Mouse (Mus musculus): ENCODE results near the gene Rnf144b. TPM values are rescaled to one million over a fixed set of nuclear protein-coding genes. Genes with fewer than 3 reads are reported as not detected.

Gene Rnf144b
- total and polyA plus RNA-seq, 3 experiments = 8.0 to 31.0 (median 18.1) TPM

DNA sequence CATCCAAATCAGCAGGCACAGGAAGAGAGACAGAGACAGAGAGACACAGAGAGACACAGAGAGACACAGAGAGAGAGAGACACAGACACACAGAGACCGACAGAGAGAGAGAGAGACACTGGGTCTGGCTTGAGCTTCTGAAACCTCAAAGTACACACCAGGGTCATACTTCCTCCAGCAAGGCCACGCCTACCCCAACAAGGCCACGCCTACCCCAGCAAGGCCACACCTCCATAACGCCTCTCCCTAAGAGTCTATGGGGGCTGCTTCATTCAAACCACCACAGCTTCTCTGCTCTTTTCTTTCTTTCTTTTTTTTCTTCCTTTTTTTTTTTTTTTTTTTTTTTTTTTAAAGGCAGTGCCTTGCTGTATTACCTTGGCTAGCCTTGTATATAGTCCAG, 88.0 kb downstream of the Rnf144b start:
- Histone ChIP-seq H3K36me3 (ENCODE audit: control insufficient read depth, insufficient read depth, low read length) (peaks cover 9% of the 10 kb centered on the region), H3K79me2 (replicated peaks; ENCODE audit: control insufficient read depth, insufficient read depth, low read length) (peaks cover 2% of the 10 kb centered on the region; the same call in 1 of the 2 replicates), H3K9ac (ENCODE audit: low read depth, low read length) (no peak overlapping the region), H3K4me3 (no peak overlapping the region), H3K4me1 (ENCODE audit: control insufficient read depth, insufficient read depth, low read length) (peaks cover 7% of the 10 kb centered on the region), H3K27ac (no peak overlapping the region), H3K27me3 (ENCODE audit: control insufficient read depth, insufficient read depth, low read length) (no peaks in the 10 kb centered on the region)
- intact Hi-C loops (cut with DNase I) = no loop called here
- no peak for DNase-seq
- 84% methylated on average over 4 of the region's 4 CpGs for WGBS
- TF ChIP-seq POLR2A (IDR thresholded peaks at IDR 0.05; ENCODE audit: insufficient read depth, low read depth, low read length) = no peak
- no peak for TF ChIP-seq EP300 (IDR thresholded peaks at IDR 0.05; ENCODE audit: insufficient read depth, low read depth, low read length)
- no peak for TF ChIP-seq CTCF (IDR thresholded peaks at IDR 0.05)

DNA sequence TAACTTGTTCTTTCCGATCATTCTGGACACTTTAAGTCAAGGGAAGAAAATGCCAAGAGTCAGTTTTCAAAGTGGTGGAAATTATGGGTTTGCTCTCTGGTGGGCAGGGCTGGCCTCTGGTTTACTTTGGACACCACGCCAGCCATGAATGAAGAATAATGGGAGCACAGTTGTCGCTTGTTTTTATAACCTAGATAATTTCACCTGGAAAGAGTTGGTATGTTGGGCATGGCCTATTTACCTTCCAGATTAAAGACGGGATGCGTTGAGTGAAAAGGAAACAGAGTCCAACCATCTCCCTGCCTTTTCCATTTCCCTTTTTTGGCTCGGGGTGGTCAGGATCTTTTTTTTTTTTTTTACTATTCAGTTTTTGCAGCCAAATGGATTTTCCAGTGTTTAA, 88.5 kb downstream of the Rnf144b start:
- no peak for DNase-seq
- intact Hi-C loops (cut with DNase I) = no loop called here
- Histone ChIP-seq H3K4me1 (ENCODE audit: control insufficient read depth, insufficient read depth, low read length) (peaks cover 9% of the 10 kb centered on the region), H3K36me3 (ENCODE audit: control insufficient read depth, insufficient read depth, low read length) (peaks cover 9% of the 10 kb centered on the region), H3K4me3 (no peak overlapping the region), H3K79me2 (replicated peaks; ENCODE audit: control insufficient read depth, insufficient read depth, low read length) (peaks cover 2% of the 10 kb centered on the region; the same call in 1 of the 2 replicates), H3K27ac (no peak overlapping the region), H3K27me3 (ENCODE audit: control insufficient read depth, insufficient read depth, low read length) (no peaks in the 10 kb centered on the region), H3K9ac (ENCODE audit: low read depth, low read length) (no peak overlapping the region)
- WGBS = 64% methylated on average over 6 of the region's 6 CpGs
- TF ChIP-seq EP300 (IDR thresholded peaks at IDR 0.05; ENCODE audit: insufficient read depth, low read depth, low read length) = no peak
- no peak for TF ChIP-seq CTCF (IDR thresholded peaks at IDR 0.05)
- TF ChIP-seq POLR2A (IDR thresholded peaks at IDR 0.05; ENCODE audit: insufficient read depth, low read depth, low read length) = no peak

DNA sequence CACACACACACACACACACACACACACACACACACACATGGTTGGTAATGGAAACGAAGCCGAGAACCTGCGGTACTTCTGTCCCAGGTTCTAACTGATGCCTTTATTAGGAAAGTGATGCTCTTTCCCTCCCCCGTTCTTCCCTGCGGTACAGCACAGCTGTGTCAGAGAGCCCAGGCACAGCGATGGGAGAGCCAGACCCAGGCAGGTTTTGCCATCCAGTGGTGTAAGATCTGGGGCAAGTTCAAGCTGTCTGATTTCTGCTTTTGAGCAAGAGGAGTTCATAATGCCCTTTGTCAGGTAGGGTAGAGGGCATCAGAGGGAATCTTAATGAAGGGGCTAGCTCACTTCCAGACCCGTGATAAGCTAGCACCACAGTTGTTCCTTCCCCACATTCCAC, 89.1 kb downstream of the Rnf144b start:
- Histone ChIP-seq H3K4me3 (no peak overlapping the region), H3K27me3 (ENCODE audit: control insufficient read depth, insufficient read depth, low read length) (no peaks in the 10 kb centered on the region), H3K36me3 (ENCODE audit: control insufficient read depth, insufficient read depth, low read length) (peaks cover 11% of the 10 kb centered on the region), H3K79me2 (replicated peaks; ENCODE audit: control insufficient read depth, insufficient read depth, low read length) (peaks cover 2% of the 10 kb centered on the region; the same call in 1 of the 2 replicates), H3K27ac (no peak overlapping the region), H3K4me1 (ENCODE audit: control insufficient read depth, insufficient read depth, low read length) (peaks cover 12% of the 10 kb centered on the region), H3K9ac (ENCODE audit: low read depth, low read length) (no peak overlapping the region)
- TF ChIP-seq POLR2A (IDR thresholded peaks at IDR 0.05; ENCODE audit: insufficient read depth, low read depth, low read length) (no peak), CTCF (IDR thresholded peaks at IDR 0.05) (no peak), EP300 (IDR thresholded peaks at IDR 0.05; ENCODE audit: insufficient read depth, low read depth, low read length) (no peak)
- WGBS = 73% methylated on average over 7 of the region's 7 CpGs
- DNase-seq = no peak
- intact Hi-C loops (cut with DNase I) = no loop called here

DNA sequence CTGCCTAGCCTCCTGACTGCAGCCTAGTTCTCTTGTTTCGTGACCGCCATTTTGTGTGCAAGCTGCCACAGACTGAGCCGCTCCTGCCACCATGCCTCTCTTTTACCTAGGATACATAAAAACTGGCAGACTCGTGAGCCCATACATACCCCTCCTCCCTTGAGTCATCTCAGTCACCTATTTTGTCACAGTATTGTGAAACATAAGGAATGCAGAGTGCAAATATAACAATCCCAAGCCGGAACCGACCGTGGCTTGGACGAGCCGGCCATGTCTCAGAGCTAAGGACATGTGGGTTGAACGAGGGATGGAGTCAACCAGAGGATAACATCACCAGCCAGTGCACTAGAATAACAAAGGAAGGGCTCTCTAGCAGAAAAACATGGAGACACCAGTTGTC, 91.4 kb downstream of the Rnf144b start:
- no peak overlapping the region for H3K27ac ChIP-seq
- TF ChIP-seq CTCF (IDR thresholded peaks at IDR 0.05) (no peak), EP300 (IDR thresholded peaks at IDR 0.05; ENCODE audit: insufficient read depth, low read depth, low read length) (no peak), POLR2A (IDR thresholded peaks at IDR 0.05; ENCODE audit: insufficient read depth, low read depth, low read length) (no peak)
- H3K79me2 ChIP-seq (replicated peaks; ENCODE audit: control insufficient read depth, insufficient read depth, low read length) = peaks cover 2% of the 10 kb centered on the region; the same call in 1 of the 2 replicates
- H3K4me3 ChIP-seq = no peak overlapping the region
- peaks cover 13% of the 10 kb centered on the region for H3K4me1 ChIP-seq (ENCODE audit: control insufficient read depth, insufficient read depth, low read length)
- no peaks in the 10 kb centered on the region for H3K27me3 ChIP-seq (ENCODE audit: control insufficient read depth, insufficient read depth, low read length)
- no peak overlapping the region for H3K9ac ChIP-seq (ENCODE audit: low read depth, low read length)
- WGBS = 94% methylated on average over 10 of the region's 10 CpGs
- H3K36me3 ChIP-seq (ENCODE audit: control insufficient read depth, insufficient read depth, low read length) = peaks cover 11% of the 10 kb centered on the region
- intact Hi-C loops (cut with DNase I) = no loop called here
- DNase-seq = no peak

DNA sequence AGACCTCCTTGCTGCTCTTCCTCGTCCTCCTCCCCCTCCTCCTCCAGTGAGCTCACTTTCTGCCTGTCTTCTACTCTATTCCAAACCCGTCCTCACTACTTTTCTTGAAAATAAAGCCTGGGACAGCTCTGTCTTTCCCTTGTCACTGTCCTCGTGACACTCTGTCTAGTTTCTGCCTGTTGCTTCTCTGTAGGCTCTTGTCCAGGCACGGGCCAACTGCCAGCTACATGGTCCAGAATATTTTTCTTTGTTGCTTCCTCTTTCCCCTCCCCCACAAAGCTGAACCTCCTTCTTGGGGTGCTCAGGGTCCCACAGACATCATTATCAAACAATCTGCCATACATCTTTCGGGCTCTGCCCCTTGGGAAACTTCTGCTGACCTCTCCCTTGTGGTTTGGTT, 92.4 kb downstream of the Rnf144b start:
- H3K4me3 ChIP-seq = no peak overlapping the region
- H3K9ac ChIP-seq (ENCODE audit: low read depth, low read length) = no peak overlapping the region
- peaks cover 13% of the 10 kb centered on the region for H3K4me1 ChIP-seq (ENCODE audit: control insufficient read depth, insufficient read depth, low read length)
- peaks cover 2% of the 10 kb centered on the region; the same call in 1 of the 2 replicates for H3K79me2 ChIP-seq (replicated peaks; ENCODE audit: control insufficient read depth, insufficient read depth, low read length)
- intact Hi-C loops (cut with DNase I) = no loop called here
- peaks cover 11% of the 10 kb centered on the region for H3K36me3 ChIP-seq (ENCODE audit: control insufficient read depth, insufficient read depth, low read length)
- no peak for TF ChIP-seq POLR2A (IDR thresholded peaks at IDR 0.05; ENCODE audit: insufficient read depth, low read depth, low read length)
- TF ChIP-seq CTCF (IDR thresholded peaks at IDR 0.05) = no peak
- TF ChIP-seq EP300 (IDR thresholded peaks at IDR 0.05; ENCODE audit: insufficient read depth, low read depth, low read length) = no peak
- 21% methylated on average over 5 of the region's 5 CpGs for WGBS
- peak overlapping the region; percentile 41 for H3K27ac ChIP-seq
- H3K27me3 ChIP-seq (ENCODE audit: control insufficient read depth, insufficient read depth, low read length) = no peaks in the 10 kb centered on the region
- DNase-seq = peak; percentile 55 to 69

DNA sequence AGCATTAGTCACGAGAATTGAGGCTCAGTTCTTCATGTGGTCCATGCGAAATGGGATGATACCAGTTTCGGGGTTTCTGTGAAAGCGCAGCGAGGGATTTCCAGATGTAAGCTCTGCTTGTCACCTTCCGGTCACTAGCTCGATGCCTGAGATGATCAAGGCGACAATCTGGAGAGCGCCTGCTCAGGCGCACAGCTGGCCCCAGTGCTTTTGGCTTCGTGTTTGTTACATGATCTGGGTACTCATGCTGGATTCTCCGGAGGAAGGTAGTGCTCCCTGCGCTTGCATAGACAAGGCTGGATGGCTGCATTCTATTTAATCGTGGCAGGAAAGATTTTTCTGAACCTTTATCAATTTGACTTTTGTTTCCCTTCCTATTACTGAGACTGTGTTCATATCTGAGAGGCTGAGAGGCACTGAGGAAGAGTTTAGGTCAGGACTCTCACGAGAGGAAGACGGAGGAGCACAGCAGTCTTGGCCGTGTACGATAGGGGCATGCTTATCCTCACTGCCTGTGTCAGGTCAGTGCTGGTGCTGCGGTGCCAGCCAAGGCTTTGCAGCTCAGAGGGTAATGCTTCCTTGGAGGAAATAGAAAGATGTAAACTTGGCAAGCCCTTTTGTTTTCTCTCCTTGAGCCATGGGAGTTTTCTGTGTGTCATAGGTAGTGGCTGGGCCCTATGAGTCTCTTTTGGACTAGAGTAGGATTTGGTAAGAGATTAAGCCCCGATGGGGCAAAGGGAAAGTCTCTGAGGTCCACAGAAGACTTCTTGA, 93.5 kb downstream of the Rnf144b start:
- H3K4me1 ChIP-seq (ENCODE audit: control insufficient read depth, insufficient read depth, low read length) = peaks cover 13% of the 10 kb centered on the region
- intact Hi-C loops (cut with DNase I) = no loop called here
- H3K9ac ChIP-seq (ENCODE audit: low read depth, low read length) = no peak overlapping the region
- DNase-seq = no peak
- WGBS = 53% methylated on average over 20 of the region's 20 CpGs
- H3K79me2 ChIP-seq (replicated peaks; ENCODE audit: control insufficient read depth, insufficient read depth, low read length) = peaks cover 2% of the 10 kb centered on the region; the same call in 1 of the 2 replicates
- no peak overlapping the region for H3K4me3 ChIP-seq
- no peaks in the 10 kb centered on the region for H3K27me3 ChIP-seq (ENCODE audit: control insufficient read depth, insufficient read depth, low read length)
- H3K27ac ChIP-seq = peak overlapping the region; percentile 58
- no peak for TF ChIP-seq EP300 (IDR thresholded peaks at IDR 0.05; ENCODE audit: insufficient read depth, low read depth, low read length)
- no peak for TF ChIP-seq CTCF (IDR thresholded peaks at IDR 0.05)
- no peak for TF ChIP-seq POLR2A (IDR thresholded peaks at IDR 0.05; ENCODE audit: insufficient read depth, low read depth, low read length)
- H3K36me3 ChIP-seq (ENCODE audit: control insufficient read depth, insufficient read depth, low read length) = peaks cover 16% of the 10 kb centered on the region

Measured in heart, adult 2 months (tissue).